ENCODE assay signal across 8 mouse cellular contexts in genomic region chr3:96487596-96488289, GRCm38 (mm10). TPM values are rescaled to one million over a fixed set of nuclear protein-coding genes. Genes with fewer than 3 reads are reported as not detected.
DNase-seq lines count a peak whose midpoint lies in the region; ATAC-seq and TF ChIP-seq lines count a peak whose summit lies in the region.

No protein-coding gene starts in this region.

- no peaks in the 10 kb centered on the region for H3K36me3 ChIP-seq in heart, embryonic 10.5 days
- H3K36me3 ChIP-seq in kidney, postnatal 0 days (ENCODE audit: insufficient read depth, low read length): no peaks in the 10 kb centered on the region
- no peaks in the 10 kb centered on the region for H3K36me3 ChIP-seq in stomach, embryonic 16.5 days (ENCODE audit: control insufficient read depth, insufficient read depth, low read length)

- no peaks in the 10 kb centered on the region for H3K27me3 ChIP-seq in heart, embryonic 10.5 days (ENCODE audit: insufficient read depth, poor library complexity, severe bottlenecking)
- H3K27me3 ChIP-seq in kidney, postnatal 0 days (ENCODE audit: insufficient read depth, low read length): no peaks in the 10 kb centered on the region
- no peaks in the 10 kb centered on the region for H3K27me3 ChIP-seq in stomach, embryonic 16.5 days (ENCODE audit: control insufficient read depth, insufficient read depth, low read length)

- ATAC-seq in kidney, postnatal 0 days (replicated peaks; ENCODE audit: low FRiP score, low read depth): no peak
- ATAC-seq in stomach, embryonic 16.5 days (ENCODE audit: insufficient read depth, low FRiP score): no peak

- H3K4me3 ChIP-seq in heart, embryonic 10.5 days: peak overlapping the region; percentile 49
- H3K4me3 ChIP-seq in kidney, postnatal 0 days (replicated peaks; ENCODE audit: low read depth, low read length): peak overlapping the region; percentile 11
- H3K4me3 ChIP-seq in stomach, embryonic 16.5 days (replicated peaks; ENCODE audit: low read length): peak overlapping the region; percentile 44

- peaks cover 14% of the 10 kb centered on the region for H3K4me1 ChIP-seq in heart, embryonic 10.5 days
- H3K4me1 ChIP-seq in kidney, postnatal 0 days (replicated peaks; ENCODE audit: insufficient read depth, low read length): no peaks in the 10 kb centered on the region
- H3K4me1 ChIP-seq in stomach, embryonic 16.5 days (ENCODE audit: control insufficient read depth, insufficient read depth, low read length): 0 out of 2 replicates have a peak, but pooled peaks cover 6% of the 10 kb centered on the region

- peak; percentile 52; the same call in 1 of the 2 replicates for TF ChIP-seq CTCF in kidney, postnatal 0 days (IDR thresholded peaks at IDR 0.05; ENCODE audit: low read depth)

- no peaks in the 10 kb centered on the region for H3K9me3 ChIP-seq in heart, embryonic 10.5 days
- H3K9me3 ChIP-seq in kidney, postnatal 0 days (replicated peaks; ENCODE audit: low read length): no peaks in the 10 kb centered on the region
- no peaks in the 10 kb centered on the region for H3K9me3 ChIP-seq in stomach, embryonic 16.5 days (replicated peaks; ENCODE audit: control insufficient read depth, low read length)

- H3K9ac ChIP-seq in kidney, postnatal 0 days (ENCODE audit: low read depth, low read length): peak overlapping the region; percentile 52; the same call in 1 of the 2 replicates
- H3K9ac ChIP-seq in stomach, embryonic 16.5 days (ENCODE audit: low read length): peak overlapping the region; percentile 64

- peak overlapping the region; percentile 53 for H3K4me2 ChIP-seq in kidney, postnatal 0 days (ENCODE audit: low read length)
- H3K4me2 ChIP-seq in stomach, embryonic 16.5 days (ENCODE audit: low read depth, low read length): peak overlapping the region; percentile 59

- DNase-seq in layer of hippocampus, postnatal 10 days (ENCODE audit: low spot score in 2 of 2): peak; percentile 32 to 47
- DNase-seq in layer of hippocampus, adult 11-12 months (ENCODE audit: low spot score): no peak
- peak; percentile 65 for DNase-seq in cerebellum, adult 9-11 months
- no peak for DNase-seq in heart, embryonic 10.5 days (ENCODE audit: low spot score)
- DNase-seq in kidney, postnatal 0 days (ENCODE audit: low spot score): peak; percentile 65
- DNase-seq in lung, postnatal 4 days: peak; percentile 52 to 57
- DNase-seq in right cerebral cortex, postnatal 14 days: no peak

- peak overlapping the region; percentile 88 for H3K27ac ChIP-seq in heart, embryonic 10.5 days
- H3K27ac ChIP-seq in kidney, postnatal 0 days: peak overlapping the region; percentile 85
- H3K27ac ChIP-seq in stomach, embryonic 16.5 days (ENCODE audit: low read length): peak overlapping the region; percentile 93

- 5% methylated on average over 26 of the region's 26 CpGs for WGBS in heart, embryonic 10.5 days
- 5% methylated on average over 25 of the region's 26 CpGs for WGBS in kidney, postnatal 0 days
- WGBS in stomach, embryonic 16.5 days: 4% methylated on average over 26 of the region's 26 CpGs

RNA-seq across cellular contexts. Expression of gene BC107364, which starts 35.6 kb away (rescaled TPM):
- total RNA-seq in layer of hippocampus, postnatal 10 days (2021): not detected
- polyA plus RNA-seq in heart, embryonic 10.5 days (2016; fragmentation: Nextera tagmentation; extraction: Ambion mirVana): 0.49 TPM in 1 of 2 replicates, not detected in the other
- 0.40 and 0.51 TPM in 2 replicates for polyA plus RNA-seq in kidney, postnatal 0 days (2015; fragmentation: Nextera tagmentation; extraction: Ambion mirVana)
- 0.17 and 0.29 TPM in 2 replicates for polyA plus RNA-seq in stomach, embryonic 16.5 days (2015; fragmentation: Nextera tagmentation; extraction: Ambion mirVana)

RNA-seq across cellular contexts. Expression of gene Hfe2, which starts 37.2 kb away (rescaled TPM):
- under 1 TPM; 0.41 to 0.49 TPM for total RNA-seq in layer of hippocampus, postnatal 10 days (2021)
- polyA plus RNA-seq in heart, embryonic 10.5 days (2016; fragmentation: Nextera tagmentation; extraction: Ambion mirVana): 5.5 and 8.9 TPM in 2 replicates
- 0.07 and 0.10 TPM in 2 replicates for polyA plus RNA-seq in kidney, postnatal 0 days (2015; fragmentation: Nextera tagmentation; extraction: Ambion mirVana)
- polyA plus RNA-seq in stomach, embryonic 16.5 days (2015; fragmentation: Nextera tagmentation; extraction: Ambion mirVana): 0.50 and 3.8 TPM in 2 replicates

Comparison
In these comparisons a context has a peak if more than half of its experiments do, and no peak if none do; other contexts are left out.
1. DNase-seq: peak in layer of hippocampus, postnatal 10 days (2 of 2), cerebellum, adult 9-11 months (single experiment), kidney, postnatal 0 days (single experiment) and lung, postnatal 4 days (2 of 2); none in layer of hippocampus, adult 11-12 months (single experiment), heart, embryonic 10.5 days (single experiment) and right cerebral cortex, postnatal 14 days (single experiment).
2. Peak in every context shown above with its lines, with median percentiles within 50 percentile points of each other: H3K27ac ChIP-seq and H3K4me3 ChIP-seq.